ENCODE assay signal across 27 mouse cellular contexts in the genomic region with DNA sequence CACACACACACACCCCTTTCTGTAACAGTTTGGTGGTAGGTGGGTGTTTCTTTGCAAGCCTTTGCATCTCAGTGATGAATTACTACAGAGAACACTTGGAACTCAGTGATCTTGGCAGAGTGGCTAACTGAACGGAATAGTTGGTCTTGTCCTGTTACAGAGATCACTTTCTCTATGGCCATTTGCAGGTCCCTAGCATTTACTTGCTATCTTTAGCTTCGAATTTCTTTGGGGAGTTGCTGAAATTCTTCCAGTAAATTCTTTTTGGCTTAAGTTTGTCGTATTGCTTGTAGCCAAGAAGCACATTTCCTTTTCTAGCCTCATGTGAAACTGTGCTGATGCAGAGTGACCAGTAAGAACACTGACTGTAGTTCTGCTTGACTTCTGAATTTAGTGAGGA. TPM values are rescaled to one million over a fixed set of nuclear protein-coding genes. Genes with fewer than 3 reads are reported as not detected.
A peak's percentile ranks its signal among the peaks of the same experiment; 100 is the strongest.
DNase-seq lines count a peak whose midpoint lies in the region; ATAC-seq and TF ChIP-seq lines count a peak whose summit lies in the region.
"Had no signal": no experiment of that assay in that cellular context is flagged by ENCODE, and none has a peak within 500 bp of the region (broad histone marks: within the 10 kb centered on the region; RNA-seq: fewer than 3 reads in every experiment).

No protein-coding gene starts in this region.

- H3K36me3 ChIP-seq in heart, embryonic 10.5 days: no peaks in the 10 kb centered on the region
- no peaks in the 10 kb centered on the region for H3K36me3 ChIP-seq in midbrain, embryonic 11.5 days (ENCODE audit: control insufficient read depth, insufficient read depth, low read length)
- H3K36me3 ChIP-seq in midbrain, embryonic 16.5 days (ENCODE audit: control insufficient read depth, insufficient read depth, low read length): no peaks in the 10 kb centered on the region
- H3K36me3 ChIP-seq: hindbrain, embryonic 13.5 days; lung, embryonic 15.5 days; midbrain, embryonic 12.5 days had no signal

- ATAC-seq in midbrain, embryonic 11.5 days (ENCODE audit: low FRiP score): no peak
- ATAC-seq in midbrain, embryonic 16.5 days: no peak
- ATAC-seq: forebrain, embryonic 14.5 days; intestine, embryonic 16.5 days had no signal

- H3K4me2 ChIP-seq in midbrain, embryonic 11.5 days: no peak overlapping the region
- no peak overlapping the region for H3K4me2 ChIP-seq in midbrain, embryonic 16.5 days (ENCODE audit: low read length)
- H3K4me2 ChIP-seq: hindbrain, embryonic 13.5 days; liver, embryonic 11.5 days; lung, embryonic 15.5 days; midbrain, embryonic 12.5 days had no signal

- peak overlapping the region; percentile 98 for H3K27ac ChIP-seq in gastrocnemius, adult 2 months
- H3K27ac ChIP-seq in heart, embryonic 10.5 days: no peak overlapping the region
- no peak overlapping the region for H3K27ac ChIP-seq in midbrain, embryonic 11.5 days (ENCODE audit: low read depth, low read length)
- H3K27ac ChIP-seq in midbrain, embryonic 16.5 days (ENCODE audit: low read length): no peak overlapping the region
- H3K27ac ChIP-seq: hindbrain, embryonic 13.5 days; kidney, postnatal 0 days; lung, embryonic 15.5 days; midbrain, embryonic 12.5 days had no signal

- TF ChIP-seq CTCF in gastrocnemius, adult 2 months (IDR thresholded peaks at IDR 0.05): no peak

- H3K9ac ChIP-seq in midbrain, embryonic 11.5 days (ENCODE audit: low read length): no peak overlapping the region
- no peak overlapping the region for H3K9ac ChIP-seq in midbrain, embryonic 16.5 days (ENCODE audit: low read depth, low read length)
- H3K9ac ChIP-seq: hindbrain, embryonic 13.5 days; lung, embryonic 15.5 days; midbrain, embryonic 12.5 days had no signal

- H3K27me3 ChIP-seq in heart, embryonic 10.5 days (ENCODE audit: insufficient read depth, poor library complexity, severe bottlenecking): no peaks in the 10 kb centered on the region
- no peaks in the 10 kb centered on the region for H3K27me3 ChIP-seq in midbrain, embryonic 11.5 days (ENCODE audit: control insufficient read depth, insufficient read depth, low read length)
- no peaks in the 10 kb centered on the region for H3K27me3 ChIP-seq in midbrain, embryonic 16.5 days (ENCODE audit: control insufficient read depth, insufficient read depth, low read depth, low read length)
- H3K27me3 ChIP-seq: hindbrain, embryonic 13.5 days; lung, embryonic 15.5 days; midbrain, embryonic 12.5 days had no signal

- 75% methylated on average over 3 of the region's 3 CpGs for WGBS in heart, embryonic 10.5 days
- 94% methylated on average over 3 of the region's 3 CpGs for WGBS in midbrain, embryonic 11.5 days
- WGBS in midbrain, embryonic 16.5 days: 91% methylated on average over 3 of the region's 3 CpGs

- no peaks in the 10 kb centered on the region for H3K9me3 ChIP-seq in heart, embryonic 10.5 days
- H3K9me3 ChIP-seq in midbrain, embryonic 11.5 days (ENCODE audit: control insufficient read depth, low read length): no peaks in the 10 kb centered on the region
- H3K9me3 ChIP-seq in midbrain, embryonic 16.5 days (replicated peaks; ENCODE audit: control insufficient read depth, low read length, poor library complexity, severe bottlenecking): no peaks in the 10 kb centered on the region
- H3K9me3 ChIP-seq: G1E; hindbrain, embryonic 13.5 days; lung, embryonic 15.5 days; midbrain, embryonic 12.5 days had no signal

- H3K4me1 ChIP-seq in heart, embryonic 10.5 days: peaks cover 17% of the 10 kb centered on the region
- peaks cover 5% of the 10 kb centered on the region for H3K4me1 ChIP-seq in midbrain, embryonic 11.5 days (ENCODE audit: control insufficient read depth, insufficient read depth, low read length)
- H3K4me1 ChIP-seq in midbrain, embryonic 16.5 days (ENCODE audit: control insufficient read depth, insufficient read depth, low read length): 0 out of 2 replicates have a peak, but pooled peaks cover 5% of the 10 kb centered on the region

- no peak for DNase-seq in gastrocnemius, adult 2 months
- DNase-seq in gastrocnemius, postnatal 14 days: no peak
- peak; percentile 25 for DNase-seq in heart, embryonic 10.5 days (ENCODE audit: low spot score)
- no peak for DNase-seq in heart, adult 11 months
- DNase-seq in midbrain, embryonic 11.5 days (ENCODE audit: low spot score, missing footprints): peak; percentile 65
- no peak for DNase-seq in ovary, postnatal 10 days (ENCODE audit: low spot score)
- DNase-seq: adrenal gland, postnatal 10 days; cerebellum, adult 11 months; cerebellum, adult 9-10 months; cerebellum, postnatal 36 days; kidney, adult 8-10 months; kidney, postnatal 4 days; right cerebral cortex, postnatal 25 days; spleen, adult 18-20 months; thymus, adult 2 months; thymus, postnatal 4 days had no signal

- intact Hi-C loops in gastrocnemius, adult 2 months (cut with DNase I): no loop called here
- intact Hi-C loops in gastrocnemius, postnatal 14 days (cut with DNase I; ENCODE audit: low total_unique reads): no loop called here

- H3K4me3 ChIP-seq in gastrocnemius, adult 2 months: peak overlapping the region; percentile 37
- H3K4me3 ChIP-seq in heart, embryonic 10.5 days: no peak overlapping the region
- no peak overlapping the region for H3K4me3 ChIP-seq in midbrain, embryonic 11.5 days (ENCODE audit: low read depth, low read length)
- no peak overlapping the region for H3K4me3 ChIP-seq in midbrain, embryonic 16.5 days (ENCODE audit: low read depth, low read length)
- H3K4me3 ChIP-seq: hindbrain, embryonic 13.5 days; lung, embryonic 15.5 days; midbrain, embryonic 12.5 days had no signal

RNA-seq across cellular contexts. Expression of gene Tmem38b, which starts 3.1 kb away (rescaled TPM):
- total RNA-seq in gastrocnemius, adult 2 months (2021): 10 to 100 TPM; 58.6 to 69.6 TPM
- 10 to 100 TPM; 47.0 to 55.7 TPM for total RNA-seq in gastrocnemius, postnatal 14 days (2021)
- 10.8 and 18.2 TPM in 2 replicates for polyA plus RNA-seq in heart, embryonic 10.5 days (2016; fragmentation: Nextera tagmentation; extraction: Ambion mirVana)
- 13.0 and 13.5 TPM in 2 replicates for polyA plus RNA-seq in midbrain, embryonic 11.5 days (2014; fragmentation: Nextera tagmentation; extraction: Ambion mirVana)
- polyA plus RNA-seq in midbrain, embryonic 16.5 days (2015; fragmentation: Nextera tagmentation; extraction: Ambion mirVana): 7.7 and 8.3 TPM in 2 replicates

RNA-seq across cellular contexts. Expression of gene Tal2, which starts 49.4 kb away (rescaled TPM):
- 1 to 10 TPM in 1 of 2 experiments, under 1 TPM in 1; 0.54 to 1.1 TPM for total RNA-seq in gastrocnemius, adult 2 months (2021)
- total RNA-seq in gastrocnemius, postnatal 14 days (2021): 1 to 10 TPM in 1 of 2 experiments, under 1 TPM in 1; 0.66 to 1.1 TPM
- 0.27 and 0.31 TPM in 2 replicates for polyA plus RNA-seq in heart, embryonic 10.5 days (2016; fragmentation: Nextera tagmentation; extraction: Ambion mirVana)
- 44.9 and 45.9 TPM in 2 replicates for polyA plus RNA-seq in midbrain, embryonic 11.5 days (2014; fragmentation: Nextera tagmentation; extraction: Ambion mirVana)
- 2.0 and 2.3 TPM in 2 replicates for polyA plus RNA-seq in midbrain, embryonic 16.5 days (2015; fragmentation: Nextera tagmentation; extraction: Ambion mirVana)
- polyA plus RNA-seq: G1E; heart, embryonic 16.5 days; intestine, embryonic 16.5 days; liver, embryonic 11.5 days; liver, embryonic 16.5 days had no signal

Comparison
In these comparisons a context has a peak if more than half of its experiments do, and no peak if none do; other contexts are left out.
1. DNase-seq: peak in heart, embryonic 10.5 days (single experiment) and midbrain, embryonic 11.5 days (single experiment); none in gastrocnemius, adult 2 months (single experiment), gastrocnemius, postnatal 14 days (single experiment), heart, adult 11 months (single experiment) and ovary, postnatal 10 days (single experiment).
2. RNA of gene Tal2, which starts 49.4 kb away (polyA plus RNA-seq): 44.9 to 45.9 TPM in midbrain, embryonic 11.5 days; 2.0 to 2.3 TPM in midbrain, embryonic 16.5 days and 0.27 to 0.31 TPM in heart, embryonic 10.5 days; every median in the first group is over 10 times any median in the second.